Mouse (Mus musculus): Measurements from ENCODE around the gene Cacna2d1.

The Cacna2d1 gene

DNA sequence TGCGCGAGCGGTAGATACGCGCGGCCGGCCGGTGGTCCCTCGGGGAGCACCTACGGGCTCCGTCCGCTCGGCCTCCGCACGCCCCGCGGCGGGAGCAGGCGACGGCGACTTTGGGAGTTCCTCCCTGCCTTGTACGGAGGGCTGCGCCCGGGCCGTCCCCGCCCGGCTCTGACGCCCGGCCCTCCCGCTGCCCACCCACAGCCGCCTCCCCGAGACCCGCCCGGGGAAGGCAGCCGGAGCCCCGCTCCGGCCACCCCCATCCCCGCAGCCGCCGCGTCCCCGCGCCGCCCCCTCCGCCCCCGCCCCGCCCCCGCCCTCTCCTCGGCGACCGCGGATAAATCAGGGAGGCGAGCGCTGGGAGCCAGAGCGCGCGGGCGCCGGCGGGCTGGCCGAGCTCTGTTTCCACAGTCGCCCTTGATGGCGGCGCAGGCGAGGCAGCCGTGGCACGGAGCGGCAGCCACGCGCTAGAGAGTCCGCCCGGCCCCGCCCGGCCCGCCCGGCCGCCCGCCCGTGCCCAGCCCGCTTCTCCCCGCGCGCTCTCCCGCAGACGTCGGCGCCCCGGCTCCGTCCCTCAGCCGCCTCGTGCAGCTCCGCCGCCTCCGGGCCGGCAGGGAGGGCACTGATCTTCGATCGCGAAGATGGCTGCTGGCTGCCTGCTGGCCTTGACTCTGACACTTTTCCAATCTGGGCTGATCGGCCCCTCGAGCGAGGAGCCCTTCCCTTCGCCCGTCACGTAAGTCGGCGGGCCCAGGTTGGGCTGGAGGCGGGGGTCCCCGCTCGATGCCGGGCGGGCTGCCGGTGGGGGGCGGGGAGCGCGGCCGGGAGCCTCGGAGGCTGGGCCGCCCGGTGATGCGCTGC is at the start of gene Cacna2d1:
Gene Cacna2d1 (plus strand): TSS at position 316 of the 858 bp plus-strand sequence.
- in situ Hi-C loops (cut with MseI, MboI) = no loop called here

GRCm38 (mm10) chr5:15895098-15895497 is 39.4 kb upstream of the Cacna2d1 start:
- in situ Hi-C loops (cut with MseI, MboI) = no loop called here

GRCm38 (mm10) chr5:15896706-15897105 is 37.8 kb upstream of the Cacna2d1 start:
- in situ Hi-C loops (cut with MseI, MboI) = no loop called here

DNA sequence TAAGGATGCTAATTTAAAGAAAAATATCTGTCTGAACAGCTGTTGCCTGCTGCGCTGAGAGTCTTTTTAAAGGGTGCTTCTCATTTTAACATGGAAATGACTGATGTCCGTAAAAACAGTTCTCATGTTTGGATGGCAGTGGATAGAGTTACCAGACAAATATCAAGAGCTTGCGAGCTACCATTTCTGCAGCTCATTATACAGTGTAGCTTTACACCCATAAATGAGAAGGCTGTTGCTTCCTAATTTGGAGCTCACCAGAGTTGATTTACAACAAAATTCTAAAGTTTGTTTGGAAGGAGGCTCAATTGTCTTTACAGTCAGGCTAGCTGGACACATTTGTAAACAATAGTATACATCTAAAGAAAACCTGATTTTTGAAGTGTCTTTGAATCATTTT is 28.0 kb upstream of the Cacna2d1 start:
- in situ Hi-C loops (cut with MseI, MboI) = no loop called here

DNA sequence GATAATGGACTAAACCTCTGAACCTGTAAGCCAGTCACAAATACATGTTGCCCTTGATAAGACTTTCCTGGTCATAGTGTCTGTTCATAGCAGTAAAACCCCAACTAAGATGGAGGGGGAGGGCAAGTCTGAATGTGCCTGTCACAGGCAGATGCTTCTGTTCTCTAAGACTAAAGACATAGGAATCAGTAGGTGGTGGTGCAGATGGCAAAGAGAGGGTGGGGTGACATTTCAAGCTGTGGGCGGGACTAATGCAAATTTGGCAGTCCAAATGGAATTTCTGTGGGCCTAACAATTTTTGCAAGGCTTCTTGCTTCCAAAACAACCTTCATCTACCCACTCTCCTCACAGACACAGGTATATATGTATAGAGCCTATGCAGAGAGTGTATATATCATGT is 19.6 kb upstream of the Cacna2d1 start:
- in situ Hi-C loops (cut with MseI, MboI) = no loop called here

DNA sequence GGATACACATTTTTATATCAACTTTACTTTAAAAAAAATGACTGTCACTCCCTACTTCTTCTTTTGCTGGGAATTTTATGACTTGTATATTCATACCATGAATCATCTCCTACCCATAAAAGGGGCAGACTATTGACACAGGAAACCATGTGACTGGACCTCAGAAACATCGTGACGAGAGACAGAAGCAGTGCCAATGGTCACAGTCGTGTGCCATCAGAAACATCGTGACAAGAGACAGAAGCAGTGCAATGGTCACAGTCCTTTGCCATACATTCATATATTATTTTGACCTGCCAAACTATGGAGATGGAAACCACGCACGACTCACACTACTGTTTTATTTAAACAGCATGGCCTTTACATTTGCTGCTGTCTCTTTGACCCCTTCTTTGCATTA is 6.0 kb upstream of the Cacna2d1 start:
- in situ Hi-C loops (cut with MseI, MboI) = no loop called here

GRCm38 (mm10) chr5:15933017-15933416 is 1.5 kb upstream of the Cacna2d1 start:
- in situ Hi-C loops (cut with MseI, MboI) = no loop called here

GRCm38 (mm10) chr5:15933581-15934375 is 713 bp upstream of the Cacna2d1 start:
- in situ Hi-C loops (cut with MseI, MboI) = no loop called here

DNA sequence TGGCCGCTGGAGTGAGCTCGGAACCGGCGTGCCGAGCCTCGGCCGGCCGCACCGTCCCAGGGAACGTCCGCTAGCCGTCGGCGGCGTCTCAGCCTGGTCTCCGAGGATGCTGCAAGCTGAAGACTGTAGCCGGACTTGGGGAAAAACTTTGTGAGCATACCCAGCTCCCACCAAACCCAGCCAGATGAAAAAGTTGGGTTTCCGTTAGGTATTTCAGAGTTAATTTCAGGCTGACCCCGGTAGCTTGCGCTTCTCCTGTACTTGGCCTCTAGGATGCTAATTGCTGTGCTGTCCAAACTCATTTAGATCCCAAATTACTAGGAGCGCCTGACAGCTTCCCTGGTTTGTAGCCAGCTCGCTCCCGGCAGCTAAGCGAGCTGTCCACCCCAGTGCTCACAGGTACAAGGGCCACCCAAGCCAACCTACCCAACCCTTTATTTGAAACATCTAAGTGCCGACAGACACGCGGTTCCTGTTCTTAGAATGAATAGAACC is 790 bp downstream of the Cacna2d1 start:
- in situ Hi-C loops (cut with MseI, MboI) = no loop called here

DNA sequence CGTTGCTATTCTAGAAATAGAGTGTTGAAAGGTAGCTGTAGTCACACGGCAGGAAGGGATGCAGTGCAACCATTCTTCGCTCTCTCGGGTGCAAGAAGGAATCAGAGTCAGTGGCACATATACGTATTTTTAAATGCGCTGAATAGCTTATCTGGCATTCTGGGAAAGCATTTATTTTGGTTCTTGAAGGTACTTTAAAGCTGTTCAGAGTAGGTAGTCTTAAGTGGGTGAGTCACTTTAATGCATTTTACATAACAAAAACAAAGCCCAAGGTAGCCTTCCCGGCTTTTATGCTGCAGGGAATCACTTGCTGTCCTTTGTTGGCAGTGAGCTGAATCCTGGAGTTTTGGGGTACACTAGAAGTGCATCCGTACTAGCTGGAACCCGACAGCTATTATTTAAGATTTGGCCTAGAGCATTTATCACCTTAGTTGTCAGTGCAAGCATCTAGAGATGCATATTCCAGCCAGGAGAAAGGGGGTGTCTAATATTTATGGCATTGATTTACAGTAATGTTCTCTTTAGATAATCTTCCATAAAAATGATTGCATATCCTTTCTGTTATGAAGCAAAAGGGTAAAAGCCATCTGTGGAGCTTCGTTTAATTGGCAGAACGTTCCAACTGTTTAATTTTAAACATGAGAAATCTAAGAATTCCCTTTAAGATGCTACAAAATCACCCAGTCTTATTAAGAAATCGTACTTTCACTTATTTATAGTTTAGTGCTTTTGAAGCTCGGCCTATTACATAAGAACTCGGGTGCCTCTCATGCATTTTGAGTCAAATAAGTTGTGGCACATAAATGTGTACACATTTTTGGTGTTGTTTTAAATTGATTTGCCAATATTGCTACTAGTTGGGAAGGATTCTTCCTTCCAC is 1.6 kb downstream of the Cacna2d1 start:
- in situ Hi-C loops (cut with MseI, MboI) = no loop called here

DNA sequence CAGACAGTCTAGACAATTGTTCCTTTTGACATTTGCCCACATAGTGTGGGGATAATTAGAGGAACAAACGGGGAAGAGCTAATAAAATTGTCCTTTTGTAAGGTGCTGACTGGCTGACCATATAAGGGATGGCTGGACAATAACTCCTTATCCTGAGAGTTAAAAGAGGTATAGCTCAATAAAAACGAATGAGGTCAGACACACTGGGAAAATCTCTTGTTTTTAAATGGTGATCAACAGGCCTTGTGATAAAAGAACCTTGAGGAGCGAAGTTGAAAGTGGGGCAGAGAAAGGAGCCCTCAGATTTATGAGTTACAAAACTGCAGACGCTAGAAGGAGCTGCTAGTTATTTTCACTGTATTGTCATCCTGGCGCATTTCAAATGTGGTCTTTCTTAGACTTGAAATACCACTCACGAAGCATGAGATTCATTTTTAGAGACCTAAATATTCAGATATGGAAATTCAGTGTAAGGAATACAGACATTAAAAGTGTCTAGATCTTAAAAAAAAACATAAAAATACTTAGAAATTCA is 6.8 kb downstream of the Cacna2d1 start:
- in situ Hi-C loops (cut with MseI, MboI) = no loop called here

GRCm38 (mm10) chr5:15942051-15942450 is 7.6 kb downstream of the Cacna2d1 start:
- in situ Hi-C loops (cut with MseI, MboI) = no loop called here

DNA sequence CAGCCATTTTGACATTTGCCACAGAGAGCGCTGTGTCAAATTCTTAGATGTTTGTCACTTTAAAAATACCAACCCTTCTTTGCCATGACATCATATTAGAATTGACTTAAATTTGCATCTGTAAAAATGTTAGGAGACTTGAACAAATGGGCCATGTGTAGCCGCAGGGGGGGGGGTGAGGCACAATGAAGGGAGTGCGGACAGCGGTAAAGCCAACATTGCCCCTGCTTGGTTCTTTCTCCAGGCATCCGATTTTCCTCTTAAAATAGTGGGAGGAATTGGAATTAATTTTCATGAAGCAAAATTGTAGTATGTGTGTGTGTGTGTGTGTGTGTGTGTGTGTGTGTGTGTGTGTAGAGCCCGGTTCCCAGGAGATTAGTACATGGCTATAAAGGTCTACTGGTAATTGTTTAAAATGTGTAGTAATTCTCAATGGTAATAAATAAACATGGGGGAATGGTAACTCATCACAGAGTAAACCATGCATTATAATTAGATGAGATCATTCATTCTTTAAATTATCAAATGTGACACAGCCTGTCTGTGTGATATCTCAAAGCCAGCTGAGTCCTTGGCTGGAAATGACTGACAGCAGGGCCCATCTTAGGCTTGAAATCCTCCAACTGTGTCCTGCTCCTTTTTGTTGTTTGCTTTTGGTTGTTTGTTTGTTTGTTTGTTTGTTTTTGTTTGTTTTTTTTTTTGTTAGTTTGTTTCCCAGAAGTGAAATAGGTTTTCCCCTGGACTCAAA is 14.0 kb downstream of the Cacna2d1 start:
- in situ Hi-C loops (cut with MseI, MboI) = no loop called here

DNA sequence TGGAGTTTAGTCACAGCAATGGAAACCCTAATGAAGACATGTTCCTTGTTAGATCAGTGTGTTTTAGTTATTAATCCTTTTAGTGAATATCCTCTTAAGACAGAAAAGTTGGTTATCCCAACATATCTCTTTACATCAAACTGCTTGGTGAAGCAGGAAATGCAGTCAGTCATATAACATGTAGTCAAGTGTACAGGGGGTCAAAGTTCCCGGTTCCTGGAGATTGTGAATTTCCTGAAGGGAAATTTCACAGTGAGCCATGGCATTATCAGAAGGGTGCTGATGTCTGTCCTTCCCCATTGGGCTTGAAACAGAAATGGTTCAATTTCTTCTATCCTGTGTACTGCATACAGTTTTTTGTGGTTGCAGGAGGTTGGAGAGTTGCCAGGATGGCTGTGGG is 25.3 kb downstream of the Cacna2d1 start:
- in situ Hi-C loops (cut with MseI, MboI) = no loop called here

GRCm38 (mm10) chr5:15961866-15962265 is 27.4 kb downstream of the Cacna2d1 start:
- in situ Hi-C loops (cut with MseI, MboI) = no loop called here

- in situ Hi-C loops (cut with MseI, MboI) = no loop called here
These were observed 32.4 kb downstream of the Cacna2d1 start for GRCm38 (mm10) chr5:15966888-15967287.

DNA sequence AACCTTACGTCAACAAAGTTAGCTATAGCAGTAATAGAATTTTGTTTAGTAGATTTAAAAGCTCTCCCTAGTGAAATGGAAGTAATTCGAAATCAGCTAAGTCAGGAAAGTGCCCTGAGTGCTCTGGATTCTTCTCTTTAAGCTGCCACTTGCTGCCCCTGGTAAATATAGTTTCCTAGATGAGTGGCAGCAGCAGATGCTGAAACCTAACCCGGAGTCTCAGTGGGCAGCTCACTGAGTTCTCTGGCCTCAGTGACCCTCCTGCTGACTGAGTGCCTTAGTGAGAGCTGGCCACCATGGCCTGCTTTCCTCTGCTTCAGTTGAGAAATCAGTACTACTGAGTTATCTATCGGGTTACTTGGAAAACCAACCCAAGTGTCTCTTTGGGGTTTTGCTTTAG is 37.3 kb downstream of the Cacna2d1 start:
- in situ Hi-C loops (cut with MseI, MboI) = no loop called here

GRCm38 (mm10) chr5:15972351-15972750 is 37.9 kb downstream of the Cacna2d1 start:
- in situ Hi-C loops (cut with MseI, MboI) = no loop called here

DNA sequence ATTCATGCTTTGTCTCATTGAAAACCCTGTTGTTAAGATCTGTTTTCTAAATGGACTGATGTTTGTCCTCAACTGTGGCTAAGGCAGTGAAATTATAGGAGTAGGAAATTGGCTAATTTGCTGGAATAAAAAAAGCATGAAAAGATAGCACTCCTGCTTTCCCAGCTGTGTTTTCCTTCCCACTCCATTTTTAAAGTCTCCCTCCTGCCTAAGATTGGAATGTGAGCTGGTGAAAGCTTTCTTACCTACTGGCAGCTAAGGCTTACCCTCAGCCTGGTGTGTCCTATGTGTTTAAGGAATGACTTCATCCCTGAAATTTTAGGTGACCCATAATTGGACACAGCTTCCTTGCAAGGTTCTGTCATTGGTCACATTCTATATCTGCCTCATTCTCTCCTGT is 40.2 kb downstream of the Cacna2d1 start:
- in situ Hi-C loops (cut with MseI, MboI) = no loop called here

GRCm38 (mm10) chr5:15979225-15979624 is 44.7 kb downstream of the Cacna2d1 start:
- in situ Hi-C loops (cut with MseI, MboI) = no loop called here

DNA sequence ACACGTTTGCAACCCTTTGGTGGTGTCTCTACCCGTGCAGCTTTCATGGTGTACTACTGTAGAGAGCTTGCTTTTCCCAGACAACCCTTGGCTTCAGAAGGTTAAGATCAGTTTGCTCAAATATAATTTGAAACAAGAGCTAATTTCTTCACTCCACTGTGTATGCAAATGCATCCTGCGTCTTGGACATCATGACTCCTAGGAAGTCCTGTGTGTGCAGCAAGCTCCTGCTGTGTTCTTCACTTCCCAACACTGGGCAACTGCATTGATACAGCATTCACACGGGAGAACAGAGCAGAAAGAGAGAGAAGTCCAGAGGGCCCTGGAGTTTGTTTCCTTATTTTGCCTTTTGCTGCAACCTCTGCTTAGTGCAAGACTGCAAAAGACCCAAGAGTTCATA is 48.1 kb downstream of the Cacna2d1 start:
- in situ Hi-C loops (cut with MseI, MboI) = no loop called here

Measured in mouse trophoblast stem cell (cell line).